In the genomic region with DNA sequence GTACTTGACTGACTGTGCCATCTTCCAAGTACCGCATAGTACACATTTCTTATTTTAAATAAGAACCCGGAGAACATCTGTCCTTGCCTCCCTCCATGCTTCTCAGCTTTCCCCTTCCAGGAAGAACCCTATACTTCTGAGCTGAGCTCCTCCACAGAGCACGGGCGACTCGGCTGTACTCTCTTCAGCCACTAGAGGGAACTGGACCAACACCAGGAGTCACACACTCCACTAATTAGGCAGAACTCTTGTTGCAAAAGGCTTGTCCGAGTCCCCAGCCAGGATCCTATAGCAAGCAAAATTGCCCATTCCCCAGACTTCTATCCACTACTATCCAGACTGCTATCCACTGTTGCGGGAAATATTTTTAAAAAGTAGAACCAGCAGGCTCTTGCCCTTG, we compare ENCODE assay signal across 8 mouse cellular contexts. TPM values are rescaled to one million over a fixed set of nuclear protein-coding genes. Genes with fewer than 3 reads are reported as not detected.
DNase-seq lines count a peak whose midpoint lies in the region; ATAC-seq and TF ChIP-seq lines count a peak whose summit lies in the region.

No protein-coding gene starts in this region.

- 9% methylated on average over 7 of the region's 7 CpGs for WGBS in kidney, adult 2 months
- WGBS in limb, embryonic 11.5 days, result 10% methylated on average over 7 of the region's 7 CpGs
- 11% methylated on average over 7 of the region's 7 CpGs for WGBS in midbrain, embryonic 15.5 days

- H3K9me3 ChIP-seq in limb, embryonic 11.5 days (ENCODE audit: control insufficient read depth, low read length), result no peaks in the 10 kb centered on the region
- no peaks in the 10 kb centered on the region for H3K9me3 ChIP-seq in midbrain, embryonic 15.5 days

- no peaks in the 10 kb centered on the region for H3K27me3 ChIP-seq in testis, adult 2 months (ENCODE audit: control insufficient read depth, insufficient read depth, low read length)
- H3K27me3 ChIP-seq in kidney, adult 2 months (replicated peaks; ENCODE audit: control insufficient read depth, insufficient read depth, low read length), result no peaks in the 10 kb centered on the region
- no peaks in the 10 kb centered on the region for H3K27me3 ChIP-seq in limb, embryonic 11.5 days (ENCODE audit: control insufficient read depth, insufficient read depth, low read length)
- no peaks in the 10 kb centered on the region for H3K27me3 ChIP-seq in midbrain, embryonic 15.5 days (replicated peaks)

- peak; percentile 93 for ATAC-seq in granulocyte monocyte progenitor cell, adult 5-6 weeks (replicated peaks; ENCODE audit: poor library complexity, severe bottlenecking)
- ATAC-seq in limb, embryonic 11.5 days (ENCODE audit: insufficient number of reproducible peaks, low FRiP score, low TSS enrichment, low read depth), result peak; percentile 79
- peak; percentile 65; the same call in 1 of the 2 replicates for ATAC-seq in midbrain, embryonic 15.5 days (replicated peaks)

- H3K9ac ChIP-seq in limb, embryonic 11.5 days (ENCODE audit: low read length), result no peak overlapping the region
- H3K9ac ChIP-seq in midbrain, embryonic 15.5 days, result no peak overlapping the region

- no peaks in the 10 kb centered on the region for H3K36me3 ChIP-seq in testis, adult 2 months (ENCODE audit: control insufficient read depth, insufficient read depth, low read length)
- H3K36me3 ChIP-seq in kidney, adult 2 months (ENCODE audit: control insufficient read depth, insufficient read depth, low read length), result no peaks in the 10 kb centered on the region
- no peaks in the 10 kb centered on the region for H3K36me3 ChIP-seq in limb, embryonic 11.5 days (ENCODE audit: control insufficient read depth, insufficient read depth, low read length)
- H3K36me3 ChIP-seq in midbrain, embryonic 15.5 days (replicated peaks), result no peaks in the 10 kb centered on the region

- no peak for DNase-seq in testis, postnatal 14 days (ENCODE audit: low spot score)
- DNase-seq in cerebellum, postnatal 10 days, result peak; percentile 82 to 83
- peak; percentile 46 for DNase-seq in kidney, adult 2 months
- peak; percentile 78 for DNase-seq in limb, embryonic 11.5 days (ENCODE audit: low spot score)
- no peak for DNase-seq in urinary bladder, adult 2 months (ENCODE audit: low spot score)

- TF ChIP-seq POLR2A in testis, adult 2 months (IDR thresholded peaks at IDR 0.05; ENCODE audit: control insufficient read depth, low read depth, low read length), result no peak
- TF ChIP-seq POLR2A in kidney, adult 2 months (IDR thresholded peaks at IDR 0.05; ENCODE audit: low read depth, low read length), result no peak

- H3K27ac ChIP-seq in testis, adult 2 months (ENCODE audit: control insufficient read depth, insufficient read depth, low read depth, low read length), result no peak overlapping the region
- no peak overlapping the region for H3K27ac ChIP-seq in kidney, adult 2 months (ENCODE audit: insufficient read depth, low read depth, low read length)
- no peak overlapping the region for H3K27ac ChIP-seq in limb, embryonic 11.5 days (replicated peaks; ENCODE audit: low read depth, low read length)
- H3K27ac ChIP-seq in midbrain, embryonic 15.5 days, result no peak overlapping the region

- H3K4me1 ChIP-seq in testis, adult 2 months (ENCODE audit: control insufficient read depth, insufficient read depth, low read length), result no peaks in the 10 kb centered on the region
- H3K4me1 ChIP-seq in kidney, adult 2 months (ENCODE audit: control insufficient read depth, insufficient read depth, low read length), result no peaks in the 10 kb centered on the region
- no peaks in the 10 kb centered on the region for H3K4me1 ChIP-seq in limb, embryonic 11.5 days (ENCODE audit: control insufficient read depth, insufficient read depth, low read length)
- no peaks in the 10 kb centered on the region for H3K4me1 ChIP-seq in midbrain, embryonic 15.5 days

- H3K4me2 ChIP-seq in limb, embryonic 11.5 days (ENCODE audit: low read depth, severe bottlenecking), result no peak overlapping the region
- H3K4me2 ChIP-seq in midbrain, embryonic 15.5 days, result no peak overlapping the region

- H3K4me3 ChIP-seq in testis, adult 2 months (ENCODE audit: control insufficient read depth, low read depth, low read length), result no peak overlapping the region
- no peak overlapping the region for H3K4me3 ChIP-seq in kidney, adult 2 months (ENCODE audit: insufficient read depth, low read depth, low read length)
- no peak overlapping the region for H3K4me3 ChIP-seq in limb, embryonic 11.5 days (ENCODE audit: low read depth, low read length)
- no peak overlapping the region for H3K4me3 ChIP-seq in midbrain, embryonic 15.5 days

- peak; percentile 53; the same call in 1 of the 2 replicates for TF ChIP-seq CTCF in testis, adult 2 months (IDR thresholded peaks at IDR 0.05; ENCODE audit: control insufficient read depth, insufficient read depth, insufficient replicate concordance, low read depth, low read length)
- TF ChIP-seq CTCF in kidney, adult 2 months (conservative IDR thresholded peaks at IDR 0.05; ENCODE audit: insufficient read depth, insufficient read length, low read depth, low read length), result peak; percentile 62

RNA-seq across cellular contexts. Expression of gene Phactr3, which starts 16.8 kb away (rescaled TPM):
- polyA plus RNA-seq in testis, adult 2 months (2012; rRNA removed), result 8.2 and 9.8 TPM in 2 replicates
- not detected in 2 replicates for total RNA-seq in granulocyte monocyte progenitor cell, adult 5-6 weeks (2014; fragmentation: Nextera tagmentation)
- total RNA-seq in granulocyte monocyte progenitor cell, adult 5-6 weeks (2017), result not detected in 2 replicates
- polyA plus RNA-seq in kidney, adult 2 months (2012; rRNA removed), result 0.05 and 0.17 TPM in 2 replicates
- polyA plus RNA-seq in limb, embryonic 11.5 days (2014; fragmentation: Nextera tagmentation; extraction: Ambion mirVana), result 4.2 and 4.3 TPM in 2 replicates
- 66.3 and 67.1 TPM in 2 replicates for polyA plus RNA-seq in midbrain, embryonic 15.5 days (2015; fragmentation: Nextera tagmentation; extraction: Ambion mirVana)
- 0.66 and 1.6 TPM in 2 replicates for polyA plus RNA-seq in urinary bladder, adult 2 months (2012; rRNA removed)

RNA-seq across cellular contexts. Expression of gene Zfp931, which starts 23.7 kb away (rescaled TPM):
- 0.17 and 0.32 TPM in 2 replicates for polyA plus RNA-seq in testis, adult 2 months (2012; rRNA removed)
- total RNA-seq in granulocyte monocyte progenitor cell, adult 5-6 weeks (2014; fragmentation: Nextera tagmentation), result 11.5 and 14.1 TPM in 2 replicates
- total RNA-seq in granulocyte monocyte progenitor cell, adult 5-6 weeks (2017), result 7.9 and 22.6 TPM in 2 replicates
- polyA plus RNA-seq in kidney, adult 2 months (2012; rRNA removed), result 2.3 and 3.2 TPM in 2 replicates
- polyA plus RNA-seq in limb, embryonic 11.5 days (2014; fragmentation: Nextera tagmentation; extraction: Ambion mirVana), result 12.9 and 15.7 TPM in 2 replicates
- polyA plus RNA-seq in midbrain, embryonic 15.5 days (2015; fragmentation: Nextera tagmentation; extraction: Ambion mirVana), result 15.0 TPM in 2 replicates
- polyA plus RNA-seq in urinary bladder, adult 2 months (2012; rRNA removed), result 13.0 and 13.5 TPM in 2 replicates

Comparison
In these comparisons a context has a peak if more than half of its experiments do, and no peak if none do; other contexts are left out.
1. DNase-seq: peak in cerebellum, postnatal 10 days (2 of 2), kidney, adult 2 months (single experiment) and limb, embryonic 11.5 days (single experiment); none in testis, postnatal 14 days (single experiment) and urinary bladder, adult 2 months (single experiment).
2. Peak in every context shown above with its lines, with median percentiles within 50 percentile points of each other: ATAC-seq.